Mouse (Mus musculus) right cerebral cortex, adult 2 months (tissue): ENCODE measurements at regions not wholly inside any gene's neighbourhood (a gene's known extent, or its start where the extent isn't known, plus 50 kb on each side); places are given as distances from the start of the nearest gene placed in this dataset.
A peak's percentile ranks its signal among the peaks of the same experiment; 100 is the strongest.

Source experiments
- DNase-seq, 2 experiments: peaks; one replicate each; pipeline ENCODE4 v3.0.0; 2021 to 2022; ENCODE audit warnings: low spot score in 2 of 2

- peak; percentile 65 to 67 for DNase-seq
These were observed 57.8 kb upstream of the Cfap46 start for GRCm38 (mm10) chr7:139741246-139741903.

- peak; percentile 31 to 51 for DNase-seq
These were observed 63.2 kb upstream of the Cfap46 start for GRCm38 (mm10) chr7:139746803-139747202.

- DNase-seq = no peak
These were observed 63.9 kb upstream of the Cfap46 start for GRCm38 (mm10) chr7:139747290-139748067.

- no peak for DNase-seq
These were observed 71.4 kb upstream of the Cfap46 start for GRCm38 (mm10) chr7:139755004-139755403.

GRCm38 (mm10) chr7:139762522-139762921 is 71.5 kb upstream of the Adgra1 start:
- DNase-seq = no peak

- DNase-seq = no peak
These were observed 70.7 kb upstream of the Adgra1 start for GRCm38 (mm10) chr7:139763241-139763640.

- DNase-seq = no peak
These were observed 67.7 kb upstream of the Adgra1 start for GRCm38 (mm10) chr7:139766296-139766695.

GRCm38 (mm10) chr7:139769167-139769566 is 64.8 kb upstream of the Adgra1 start:
- no peak for DNase-seq

GRCm38 (mm10) chr7:139777243-139777642 is 56.7 kb upstream of the Adgra1 start:
- DNase-seq = peak in 1 of 2 experiments; percentile 29

- no peak for DNase-seq
These were observed 54.1 kb upstream of the Adgra1 start for GRCm38 (mm10) chr7:139779876-139780275.

- no peak for DNase-seq
These were observed 52.5 kb upstream of the Adgra1 start for GRCm38 (mm10) chr7:139781513-139781912.
